Mouse (Mus musculus): Measurements from ENCODE around the gene Vwf. TPM values are rescaled to one million over a fixed set of nuclear protein-coding genes. Genes with fewer than 3 reads are reported as not detected.

Vwf gene
- polyA plus RNA-seq, 1 experiment, result 64.0 TPM

DNA sequence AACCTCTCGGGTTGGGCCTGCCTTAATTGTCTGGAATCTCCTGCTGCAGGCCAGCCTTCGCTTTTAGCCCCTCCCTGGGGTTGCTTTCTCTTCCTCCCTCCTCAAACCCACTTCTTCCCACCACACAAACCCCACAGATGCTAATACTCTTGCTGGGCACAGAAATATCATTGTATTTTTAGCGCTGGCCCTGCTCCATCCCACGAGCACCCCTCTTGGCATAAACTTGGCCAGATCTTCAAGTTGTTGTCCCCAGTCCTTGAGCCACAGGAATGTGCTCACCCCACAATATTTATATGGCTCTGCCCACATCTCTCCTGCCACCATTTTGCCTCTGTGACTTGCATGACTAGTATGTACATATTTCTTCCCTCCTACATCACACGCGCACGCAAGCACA is 35.4 kb upstream of the Vwf start:
- Histone ChIP-seq H3K27ac (ENCODE audit: insufficient read depth, low read depth, low read length) (no peak overlapping the region), H3K27me3 (ENCODE audit: control insufficient read depth, insufficient read depth, low read length) (no peaks in the 10 kb centered on the region), H3K4me1 (ENCODE audit: control insufficient read depth, insufficient read depth, insufficient read length, low read length) (peaks cover 12% of the 10 kb centered on the region), H3K36me3 (ENCODE audit: control insufficient read depth, insufficient read depth, low read length) (no peaks in the 10 kb centered on the region), H3K4me3 (ENCODE audit: low read depth, low read length) (no peak overlapping the region)
- WGBS, result 86% methylated on average over 7 of the region's 7 CpGs
- no peak for TF ChIP-seq CTCF (IDR thresholded peaks at IDR 0.05; ENCODE audit: extremely low read depth, insufficient read length, insufficient replicate concordance, low read depth, low read length)
- no peak for TF ChIP-seq POLR2A (IDR thresholded peaks at IDR 0.05; ENCODE audit: low read depth, low read length)

- Histone ChIP-seq H3K4me1 (ENCODE audit: control insufficient read depth, insufficient read depth, insufficient read length, low read length) (peaks cover 14% of the 10 kb centered on the region), H3K36me3 (ENCODE audit: control insufficient read depth, insufficient read depth, low read length) (no peaks in the 10 kb centered on the region), H3K27me3 (ENCODE audit: control insufficient read depth, insufficient read depth, low read length) (no peaks in the 10 kb centered on the region), H3K4me3 (ENCODE audit: low read depth, low read length) (no peak overlapping the region), H3K27ac (ENCODE audit: insufficient read depth, low read depth, low read length) (peak overlapping the region; percentile 35; the same call in 1 of the 2 replicates)
- TF ChIP-seq POLR2A (IDR thresholded peaks at IDR 0.05; ENCODE audit: low read depth, low read length) (no peak), CTCF (IDR thresholded peaks at IDR 0.05; ENCODE audit: extremely low read depth, insufficient read length, insufficient replicate concordance, low read depth, low read length) (no peak)
- WGBS, result 8% methylated on average over 6 of the region's 6 CpGs
Measured at GRCm38 (mm10) chr6:125512950-125513596, 33.5 kb upstream of the Vwf start.

DNA sequence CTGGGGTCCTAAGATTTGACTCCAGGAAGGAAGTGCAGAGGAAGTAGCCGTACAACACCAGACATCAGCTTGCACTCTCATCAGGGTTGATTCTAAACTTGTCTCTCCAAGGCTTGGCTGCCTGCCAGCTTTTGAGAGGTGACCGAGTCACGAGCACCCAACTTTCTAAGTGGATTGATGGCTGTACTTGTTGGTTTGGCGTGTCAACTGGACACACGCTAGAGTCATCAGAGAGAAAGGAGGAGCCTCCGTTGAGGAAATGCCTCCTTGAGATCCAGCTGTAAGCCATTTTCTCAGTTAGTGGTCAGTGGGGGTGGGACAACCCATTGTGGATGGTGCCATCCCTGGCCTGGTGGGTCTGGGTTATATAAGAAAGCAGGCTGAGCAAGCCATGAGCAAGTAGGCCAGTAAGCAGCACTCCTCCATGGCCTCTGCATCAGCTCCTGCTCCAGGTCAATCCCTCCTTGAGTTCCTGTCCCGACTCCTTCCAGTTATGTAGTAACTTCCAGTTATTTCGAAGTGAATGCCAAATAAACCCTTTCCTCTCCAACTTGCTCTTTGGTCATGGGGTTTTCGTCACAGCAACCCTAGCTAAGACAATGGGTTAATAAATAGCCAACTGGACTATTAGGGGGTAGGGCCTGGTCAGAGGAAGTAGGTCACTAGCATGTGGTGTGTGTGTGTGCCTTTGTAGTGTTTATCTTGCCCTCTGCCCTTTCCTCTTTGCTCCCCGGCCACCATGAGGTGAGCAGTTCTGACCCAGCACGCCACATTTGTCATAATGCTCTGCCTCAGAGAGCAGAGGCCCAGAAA is 30.9 kb upstream of the Vwf start:
- TF ChIP-seq POLR2A (IDR thresholded peaks at IDR 0.05; ENCODE audit: low read depth, low read length), result no peak
- TF ChIP-seq CTCF (IDR thresholded peaks at IDR 0.05; ENCODE audit: extremely low read depth, insufficient read length, insufficient replicate concordance, low read depth, low read length), result no peak
- Histone ChIP-seq H3K27ac (ENCODE audit: insufficient read depth, low read depth, low read length) (peak overlapping the region; percentile 41; the same call in 1 of the 2 replicates), H3K4me1 (ENCODE audit: control insufficient read depth, insufficient read depth, insufficient read length, low read length) (peaks cover 14% of the 10 kb centered on the region), H3K27me3 (ENCODE audit: control insufficient read depth, insufficient read depth, low read length) (no peaks in the 10 kb centered on the region), H3K36me3 (ENCODE audit: control insufficient read depth, insufficient read depth, low read length) (no peaks in the 10 kb centered on the region), H3K4me3 (ENCODE audit: low read depth, low read length) (no peak overlapping the region)
- WGBS, result 43% methylated on average over 11 of the region's 11 CpGs

GRCm38 (mm10) chr6:125521558-125522193 is 24.9 kb upstream of the Vwf start:
- Histone ChIP-seq H3K27me3 (ENCODE audit: control insufficient read depth, insufficient read depth, low read length) (no peaks in the 10 kb centered on the region), H3K27ac (ENCODE audit: insufficient read depth, low read depth, low read length) (peak overlapping the region; percentile 35), H3K36me3 (ENCODE audit: control insufficient read depth, insufficient read depth, low read length) (no peaks in the 10 kb centered on the region), H3K4me1 (ENCODE audit: control insufficient read depth, insufficient read depth, insufficient read length, low read length) (peaks cover 17% of the 10 kb centered on the region; the same call in 1 of the 2 replicates), H3K4me3 (ENCODE audit: low read depth, low read length) (no peak overlapping the region)
- TF ChIP-seq POLR2A (IDR thresholded peaks at IDR 0.05; ENCODE audit: low read depth, low read length) (no peak), CTCF (IDR thresholded peaks at IDR 0.05; ENCODE audit: extremely low read depth, insufficient read length, insufficient replicate concordance, low read depth, low read length) (no peak; the same call in 1 of the 2 replicates)
- 15% methylated on average over 5 of the region's 5 CpGs for WGBS

DNA sequence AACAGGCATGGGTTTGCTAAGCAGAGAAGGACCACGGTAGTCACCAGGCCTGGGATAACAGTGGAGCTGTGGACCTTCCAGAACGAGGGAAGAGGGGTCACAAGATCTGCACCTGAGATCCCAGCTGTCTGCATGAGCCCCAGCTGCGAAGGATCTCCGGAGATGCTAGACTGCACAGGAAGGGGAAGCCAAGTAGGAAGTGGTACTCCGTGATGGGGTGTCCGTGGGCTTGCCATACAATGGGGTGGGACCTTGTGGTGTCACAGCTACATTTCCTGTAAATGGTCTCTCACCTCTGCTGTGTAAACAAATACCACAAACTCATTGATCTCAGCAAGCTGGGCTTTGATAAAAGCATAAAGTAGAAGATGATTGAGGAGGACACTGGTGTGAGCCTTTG is 22.5 kb upstream of the Vwf start:
- Histone ChIP-seq H3K27ac (ENCODE audit: insufficient read depth, low read depth, low read length) (no peak overlapping the region), H3K36me3 (ENCODE audit: control insufficient read depth, insufficient read depth, low read length) (no peaks in the 10 kb centered on the region), H3K27me3 (ENCODE audit: control insufficient read depth, insufficient read depth, low read length) (no peaks in the 10 kb centered on the region), H3K4me1 (ENCODE audit: control insufficient read depth, insufficient read depth, insufficient read length, low read length) (peaks cover 16% of the 10 kb centered on the region; the same call in 1 of the 2 replicates), H3K4me3 (ENCODE audit: low read depth, low read length) (no peak overlapping the region)
- TF ChIP-seq POLR2A (IDR thresholded peaks at IDR 0.05; ENCODE audit: low read depth, low read length), result no peak
- no peak for TF ChIP-seq CTCF (IDR thresholded peaks at IDR 0.05; ENCODE audit: extremely low read depth, insufficient read length, insufficient replicate concordance, low read depth, low read length)
- 86% methylated on average over 6 of the region's 6 CpGs for WGBS

GRCm38 (mm10) chr6:125526066-125526465 is 20.5 kb upstream of the Vwf start:
- Histone ChIP-seq H3K27ac (ENCODE audit: insufficient read depth, low read depth, low read length) (no peak overlapping the region), H3K4me3 (ENCODE audit: low read depth, low read length) (no peak overlapping the region), H3K27me3 (ENCODE audit: control insufficient read depth, insufficient read depth, low read length) (no peaks in the 10 kb centered on the region), H3K4me1 (ENCODE audit: control insufficient read depth, insufficient read depth, insufficient read length, low read length) (peaks cover 17% of the 10 kb centered on the region; the same call in 1 of the 2 replicates), H3K36me3 (ENCODE audit: control insufficient read depth, insufficient read depth, low read length) (no peaks in the 10 kb centered on the region)
- TF ChIP-seq POLR2A (IDR thresholded peaks at IDR 0.05; ENCODE audit: low read depth, low read length), result no peak
- no peak for TF ChIP-seq CTCF (IDR thresholded peaks at IDR 0.05; ENCODE audit: extremely low read depth, insufficient read length, insufficient replicate concordance, low read depth, low read length)
- WGBS, result 70% methylated on average over 3 of the region's 3 CpGs
